Mouse (Mus musculus) monocyte, adult 2 months (primary cell): Measurements from ENCODE around the gene Chst10.

Experiments used
- DNase-seq, 2 experiments: peaks; one replicate each; pipeline ENCODE4 v3.0.0; 2022; ENCODE audit warnings: low spot score in 2 of 2, low read depth in 1 of 2

Chst10 gene

GRCm38 (mm10) chr1:38869398-38870195, 28.4 kb downstream of the Chst10 start:
- DNase-seq = no peak

GRCm38 (mm10) chr1:38866242-38866641, 31.7 kb downstream of the Chst10 start:
- no peak for DNase-seq

- DNase-seq = no peak
Observed at GRCm38 (mm10) chr1:38864341-38864740, 33.6 kb downstream of the Chst10 start.

GRCm38 (mm10) chr1:38862213-38862612, 35.7 kb downstream of the Chst10 start:
- no peak for DNase-seq

GRCm38 (mm10) chr1:38860867-38861524, 37.0 kb downstream of the Chst10 start:
- no peak for DNase-seq

GRCm38 (mm10) chr1:38860207-38860606, 37.8 kb downstream of the Chst10 start:
- no peak for DNase-seq

GRCm38 (mm10) chr1:38856196-38856595, 41.8 kb downstream of the Chst10 start:
- no peak for DNase-seq

GRCm38 (mm10) chr1:38852250-38852649, 45.7 kb downstream of the Chst10 start:
- no peak for DNase-seq

GRCm38 (mm10) chr1:38850650-38851049, 47.3 kb downstream of the Chst10 start:
- no peak for DNase-seq

GRCm38 (mm10) chr1:38848451-38849289, 49.3 kb downstream of the Chst10 start:
- DNase-seq = no peak

- DNase-seq = no peak
Observed at GRCm38 (mm10) chr1:38847975-38848374, 50.0 kb downstream of the Chst10 start.

- no peak for DNase-seq
Observed at GRCm38 (mm10) chr1:38843275-38843674, 54.7 kb downstream of the Chst10 start.

GRCm38 (mm10) chr1:38842861-38843260, 55.1 kb downstream of the Chst10 start:
- DNase-seq = no peak

GRCm38 (mm10) chr1:38839944-38840343, 58.0 kb downstream of the Chst10 start:
- DNase-seq = no peak

- DNase-seq = no peak
Observed at GRCm38 (mm10) chr1:38836477-38836872, 61.5 kb downstream of the Chst10 start, which contains the start of gene Lonrf2. Lonrf2 (minus strand) TSS chr1:38836711.

- DNase-seq = no peak
Observed at GRCm38 (mm10) chr1:38835568-38836476, 62.1 kb downstream of the Chst10 start.

- DNase-seq = no peak
Observed at GRCm38 (mm10) chr1:38834899-38835298, 63.1 kb downstream of the Chst10 start.

- DNase-seq = no peak
Observed at GRCm38 (mm10) chr1:38824926-38825325, 73.0 kb downstream of the Chst10 start.

GRCm38 (mm10) chr1:38823851-38824250, 74.1 kb downstream of the Chst10 start:
- no peak for DNase-seq

- DNase-seq = no peak
Observed at GRCm38 (mm10) chr1:38819691-38820090, 78.3 kb downstream of the Chst10 start.

- no peak for DNase-seq
Observed at GRCm38 (mm10) chr1:38817671-38818070, 80.3 kb downstream of the Chst10 start.
